Mouse (Mus musculus): ENCODE results near the gene Aftph. TPM values are rescaled to one million over a fixed set of nuclear protein-coding genes. Genes with fewer than 3 reads are reported as not detected.

The Aftph gene
- polyA plus RNA-seq, 1 experiment from 2014 or later: 33.2 TPM

GRCm38 (mm10) chr11:20647902-20648625 is 93.3 kb downstream of the Aftph start:
- 48% methylated on average over 19 of the region's 19 CpGs for WGBS
- DNase-seq (ENCODE audit: low spot score): peak; percentile 51
- H3K4me1 ChIP-seq (replicated peaks; ENCODE audit: control insufficient read depth, insufficient read depth, low read length): peaks cover 28% of the 10 kb centered on the region
- H3K9me3 ChIP-seq (ENCODE audit: control insufficient read depth, low read length): no peaks in the 10 kb centered on the region
- no peak overlapping the region for H3K4me3 ChIP-seq (ENCODE audit: low read depth, low read length)
- 0 out of 2 replicates have a peak overlapping the region, but pooled peaks have one; percentile 13 for H3K27ac ChIP-seq (ENCODE audit: low read depth, low read length)
- 0 out of 2 replicates have a peak overlapping the region, but pooled peaks have one; percentile 5 for H3K9ac ChIP-seq (ENCODE audit: low read length)
- 0 out of 2 replicates have a peak, but pooled peaks have one; percentile 3 for ATAC-seq (replicated peaks; ENCODE audit: low FRiP score)
- no peak overlapping the region for H3K4me2 ChIP-seq (ENCODE audit: low read depth, low read length, severe bottlenecking)
- no peaks in the 10 kb centered on the region for H3K27me3 ChIP-seq (ENCODE audit: control insufficient read depth, insufficient read depth, low read length)
- H3K36me3 ChIP-seq (ENCODE audit: control insufficient read depth, insufficient read depth, low read length): no peaks in the 10 kb centered on the region; the same call in 1 of the 2 replicates

- Histone ChIP-seq H3K4me3 (ENCODE audit: low read depth, low read length) (no peak overlapping the region), H3K4me2 (ENCODE audit: low read depth, low read length, severe bottlenecking) (no peak overlapping the region), H3K36me3 (ENCODE audit: control insufficient read depth, insufficient read depth, low read length) (no peaks in the 10 kb centered on the region; the same call in 1 of the 2 replicates), H3K4me1 (replicated peaks; ENCODE audit: control insufficient read depth, insufficient read depth, low read length) (peaks cover 28% of the 10 kb centered on the region), H3K9ac (ENCODE audit: low read length) (peak overlapping the region; percentile 27; the same call in 1 of the 2 replicates), H3K27ac (ENCODE audit: low read depth, low read length) (peak overlapping the region; percentile 46; the same call in 1 of the 2 replicates), H3K9me3 (ENCODE audit: control insufficient read depth, low read length) (no peaks in the 10 kb centered on the region), H3K27me3 (ENCODE audit: control insufficient read depth, insufficient read depth, low read length) (no peaks in the 10 kb centered on the region)
- whole genome bisulfite sequencing: 21% methylated on average over 10 of the region's 10 CpGs
- no peak for ATAC-seq (replicated peaks; ENCODE audit: low FRiP score)
- peak; percentile 64 for DNase-seq (ENCODE audit: low spot score)
Measured at GRCm38 (mm10) chr11:20646986-20647726, 94.2 kb downstream of the Aftph start.

GRCm38 (mm10) chr11:20646142-20646541 is 95.2 kb downstream of the Aftph start:
- no peak overlapping the region for H3K4me3 ChIP-seq (ENCODE audit: low read depth, low read length)
- H3K27me3 ChIP-seq (ENCODE audit: control insufficient read depth, insufficient read depth, low read length): no peaks in the 10 kb centered on the region
- no peak overlapping the region for H3K9ac ChIP-seq (ENCODE audit: low read length)
- peaks cover 28% of the 10 kb centered on the region for H3K4me1 ChIP-seq (replicated peaks; ENCODE audit: control insufficient read depth, insufficient read depth, low read length)
- no peaks in the 10 kb centered on the region; the same call in 1 of the 2 replicates for H3K36me3 ChIP-seq (ENCODE audit: control insufficient read depth, insufficient read depth, low read length)
- no peak overlapping the region for H3K27ac ChIP-seq (ENCODE audit: low read depth, low read length)
- no peaks in the 10 kb centered on the region for H3K9me3 ChIP-seq (ENCODE audit: control insufficient read depth, low read length)
- no peak overlapping the region for H3K4me2 ChIP-seq (ENCODE audit: low read depth, low read length, severe bottlenecking)
- DNase-seq (ENCODE audit: low spot score) (peak; percentile 11), ATAC-seq (replicated peaks; ENCODE audit: low FRiP score) (no peak)
- 46% methylated on average over 6 of the region's 6 CpGs for WGBS

GRCm38 (mm10) chr11:20645521-20645920 is 95.9 kb downstream of the Aftph start:
- ATAC-seq (replicated peaks; ENCODE audit: low FRiP score) (no peak), DNase-seq (ENCODE audit: low spot score) (peak; percentile 28)
- Histone ChIP-seq H3K4me3 (ENCODE audit: low read depth, low read length) (no peak overlapping the region), H3K4me1 (replicated peaks; ENCODE audit: control insufficient read depth, insufficient read depth, low read length) (peaks cover 29% of the 10 kb centered on the region), H3K4me2 (ENCODE audit: low read depth, low read length, severe bottlenecking) (no peak overlapping the region), H3K9me3 (ENCODE audit: control insufficient read depth, low read length) (no peaks in the 10 kb centered on the region), H3K36me3 (ENCODE audit: control insufficient read depth, insufficient read depth, low read length) (no peaks in the 10 kb centered on the region; the same call in 1 of the 2 replicates), H3K27ac (ENCODE audit: low read depth, low read length) (no peak overlapping the region), H3K9ac (ENCODE audit: low read length) (no peak overlapping the region), H3K27me3 (ENCODE audit: control insufficient read depth, insufficient read depth, low read length) (no peaks in the 10 kb centered on the region)
- WGBS: 75% methylated on average over 3 of the region's 3 CpGs

- no peaks in the 10 kb centered on the region for H3K9me3 ChIP-seq (ENCODE audit: control insufficient read depth, low read length)
- no peak for DNase-seq (ENCODE audit: low spot score)
- no peak overlapping the region for H3K27ac ChIP-seq (ENCODE audit: low read depth, low read length)
- H3K9ac ChIP-seq (ENCODE audit: low read length): no peak overlapping the region
- H3K4me2 ChIP-seq (ENCODE audit: low read depth, low read length, severe bottlenecking): no peak overlapping the region
- no peak for ATAC-seq (replicated peaks; ENCODE audit: low FRiP score)
- no peak overlapping the region for H3K4me3 ChIP-seq (ENCODE audit: low read depth, low read length)
- peaks cover 33% of the 10 kb centered on the region for H3K4me1 ChIP-seq (replicated peaks; ENCODE audit: control insufficient read depth, insufficient read depth, low read length)
- H3K36me3 ChIP-seq (ENCODE audit: control insufficient read depth, insufficient read depth, low read length): no peaks in the 10 kb centered on the region; the same call in 1 of the 2 replicates
- WGBS: 37% methylated on average over 6 of the region's 6 CpGs
- H3K27me3 ChIP-seq (ENCODE audit: control insufficient read depth, insufficient read depth, low read length): no peaks in the 10 kb centered on the region
Measured at GRCm38 (mm10) chr11:20644872-20645271, 96.5 kb downstream of the Aftph start.

- H3K4me2 ChIP-seq (ENCODE audit: low read depth, low read length, severe bottlenecking): no peak overlapping the region
- H3K27me3 ChIP-seq (ENCODE audit: control insufficient read depth, insufficient read depth, low read length): no peaks in the 10 kb centered on the region
- no peak overlapping the region for H3K9ac ChIP-seq (ENCODE audit: low read length)
- no peaks in the 10 kb centered on the region; the same call in 1 of the 2 replicates for H3K36me3 ChIP-seq (ENCODE audit: control insufficient read depth, insufficient read depth, low read length)
- no peak for DNase-seq (ENCODE audit: low spot score)
- ATAC-seq (replicated peaks; ENCODE audit: low FRiP score): no peak
- no peak overlapping the region for H3K4me3 ChIP-seq (ENCODE audit: low read depth, low read length)
- peaks cover 36% of the 10 kb centered on the region for H3K4me1 ChIP-seq (replicated peaks; ENCODE audit: control insufficient read depth, insufficient read depth, low read length)
- H3K27ac ChIP-seq (ENCODE audit: low read depth, low read length): no peak overlapping the region
- 89% methylated on average over 1 of the region's 1 CpGs for WGBS
- H3K9me3 ChIP-seq (ENCODE audit: control insufficient read depth, low read length): no peaks in the 10 kb centered on the region
Measured at GRCm38 (mm10) chr11:20644166-20644565, 97.2 kb downstream of the Aftph start.

- DNase-seq (ENCODE audit: low spot score): no peak
- Histone ChIP-seq H3K9ac (ENCODE audit: low read length) (no peak overlapping the region), H3K27me3 (ENCODE audit: control insufficient read depth, insufficient read depth, low read length) (no peaks in the 10 kb centered on the region), H3K4me2 (ENCODE audit: low read depth, low read length, severe bottlenecking) (no peak overlapping the region), H3K4me3 (ENCODE audit: low read depth, low read length) (no peak overlapping the region), H3K27ac (ENCODE audit: low read depth, low read length) (no peak overlapping the region), H3K4me1 (replicated peaks; ENCODE audit: control insufficient read depth, insufficient read depth, low read length) (peaks cover 33% of the 10 kb centered on the region), H3K9me3 (ENCODE audit: control insufficient read depth, low read length) (no peaks in the 10 kb centered on the region), H3K36me3 (ENCODE audit: control insufficient read depth, insufficient read depth, low read length) (no peaks in the 10 kb centered on the region; the same call in 1 of the 2 replicates)
- 75% methylated on average over 5 of the region's 5 CpGs for WGBS
- no peak for ATAC-seq (replicated peaks; ENCODE audit: low FRiP score)
Measured at GRCm38 (mm10) chr11:20643161-20643560, 98.2 kb downstream of the Aftph start.

GRCm38 (mm10) chr11:20642321-20642720 is 99.1 kb downstream of the Aftph start:
- Histone ChIP-seq H3K9ac (ENCODE audit: low read length) (no peak overlapping the region), H3K4me2 (ENCODE audit: low read depth, low read length, severe bottlenecking) (no peak overlapping the region), H3K4me1 (replicated peaks; ENCODE audit: control insufficient read depth, insufficient read depth, low read length) (peaks cover 27% of the 10 kb centered on the region), H3K4me3 (ENCODE audit: low read depth, low read length) (no peak overlapping the region), H3K36me3 (ENCODE audit: control insufficient read depth, insufficient read depth, low read length) (no peaks in the 10 kb centered on the region), H3K9me3 (ENCODE audit: control insufficient read depth, low read length) (no peaks in the 10 kb centered on the region), H3K27me3 (ENCODE audit: control insufficient read depth, insufficient read depth, low read length) (no peaks in the 10 kb centered on the region), H3K27ac (ENCODE audit: low read depth, low read length) (no peak overlapping the region)
- DNase-seq (ENCODE audit: low spot score) (no peak), ATAC-seq (replicated peaks; ENCODE audit: low FRiP score) (no peak)
- WGBS: 86% methylated on average over 5 of the region's 5 CpGs
